Mouse (Mus musculus) cerebral cortex, adult 2 months (tissue): ENCODE results near the gene Prps1l1.

Experiments
- WGBS: fragments of 180-500 bp; shearing (Covaris S2); methylation state at CpG from one replicate; pipeline ENCODE4 v1.1.7; 2018; 5-methylcytosine and 5-hydroxymethylcytosine counted together

The Prps1l1 gene

DNA sequence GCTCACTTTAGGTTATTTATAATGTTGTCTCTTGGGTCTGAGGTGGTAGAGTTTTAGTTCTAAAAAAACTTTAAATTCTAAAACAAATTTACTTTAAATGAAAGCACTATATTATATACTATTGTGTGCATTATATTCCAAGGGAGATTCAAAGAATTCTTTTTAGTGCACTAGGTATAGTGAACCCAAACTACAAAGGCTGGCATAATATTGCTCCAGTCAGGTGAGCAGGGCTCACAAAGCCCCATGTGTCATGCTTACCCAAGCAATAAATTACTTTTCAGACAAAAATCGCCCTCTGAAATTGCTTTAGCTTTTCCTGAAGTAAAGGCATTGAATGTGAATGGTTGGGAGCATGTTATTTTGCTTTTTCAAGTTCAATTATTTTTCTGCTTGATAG lies 43.0 kb downstream of the Prps1l1 start:
- WGBS: 55% methylated on average over 1 of the region's 1 CpGs
